Mouse (Mus musculus): ENCODE measurements around the gene 4930469K13Rik. TPM values are rescaled to one million over a fixed set of nuclear protein-coding genes. Genes with fewer than 3 reads are reported as not detected.

Gene 4930469K13Rik
- polyA plus RNA-seq, 1 experiment from 2014 or later: not detected

GRCm38 (mm10) chr11:34058960-34059359, 39.4 kb downstream of the 4930469K13Rik start:
- H3K27me3 ChIP-seq (replicated peaks; ENCODE audit: insufficient read depth, low read length): no peaks in the 10 kb centered on the region
- H3K27ac ChIP-seq (ENCODE audit: low read length): no peak overlapping the region
- no peak overlapping the region for H3K9ac ChIP-seq (replicated peaks; ENCODE audit: low read depth)
- 85% methylated on average over 6 of the region's 6 CpGs for WGBS
- H3K4me2 ChIP-seq (replicated peaks; ENCODE audit: low read depth, low read length): no peak overlapping the region
- no peaks in the 10 kb centered on the region for H3K36me3 ChIP-seq (ENCODE audit: insufficient read depth, low read length)
- no peak overlapping the region for H3K4me3 ChIP-seq (ENCODE audit: low read depth, low read length)
- TF ChIP-seq EP300 (IDR thresholded peaks at IDR 0.05) (no peak), CTCF (IDR thresholded peaks at IDR 0.05) (no peak)
- no peaks in the 10 kb centered on the region for H3K9me3 ChIP-seq (ENCODE audit: low read length)
- DNase-seq (ENCODE audit: low spot score): no peak
- H3K4me1 ChIP-seq (ENCODE audit: insufficient read depth, low read depth, low read length): no peaks in the 10 kb centered on the region
- no peak for ATAC-seq

GRCm38 (mm10) chr11:34058332-34058731, 40.0 kb downstream of the 4930469K13Rik start:
- DNase-seq (ENCODE audit: low spot score) (no peak), ATAC-seq (no peak)
- Histone ChIP-seq H3K9me3 (ENCODE audit: low read length) (no peaks in the 10 kb centered on the region), H3K4me2 (replicated peaks; ENCODE audit: low read depth, low read length) (no peak overlapping the region), H3K27ac (ENCODE audit: low read length) (no peak overlapping the region), H3K9ac (replicated peaks; ENCODE audit: low read depth) (no peak overlapping the region), H3K4me3 (ENCODE audit: low read depth, low read length) (no peak overlapping the region), H3K27me3 (replicated peaks; ENCODE audit: insufficient read depth, low read length) (no peaks in the 10 kb centered on the region), H3K4me1 (ENCODE audit: insufficient read depth, low read depth, low read length) (no peaks in the 10 kb centered on the region), H3K36me3 (ENCODE audit: insufficient read depth, low read length) (no peaks in the 10 kb centered on the region)
- TF ChIP-seq CTCF (IDR thresholded peaks at IDR 0.05): no peak
- no peak for TF ChIP-seq EP300 (IDR thresholded peaks at IDR 0.05)

- WGBS: 75% methylated on average over 1 of the region's 1 CpGs
- Histone ChIP-seq H3K4me2 (replicated peaks; ENCODE audit: low read depth, low read length) (no peak overlapping the region), H3K9ac (replicated peaks; ENCODE audit: low read depth) (no peak overlapping the region), H3K9me3 (ENCODE audit: low read length) (no peaks in the 10 kb centered on the region), H3K4me1 (ENCODE audit: insufficient read depth, low read depth, low read length) (no peaks in the 10 kb centered on the region), H3K36me3 (ENCODE audit: insufficient read depth, low read length) (no peaks in the 10 kb centered on the region), H3K4me3 (ENCODE audit: low read depth, low read length) (no peak overlapping the region), H3K27ac (ENCODE audit: low read length) (no peak overlapping the region), H3K27me3 (replicated peaks; ENCODE audit: insufficient read depth, low read length) (no peaks in the 10 kb centered on the region)
- TF ChIP-seq EP300 (IDR thresholded peaks at IDR 0.05) (no peak), CTCF (IDR thresholded peaks at IDR 0.05) (no peak)
- DNase-seq (ENCODE audit: low spot score) (no peak), ATAC-seq (no peak)
Observed at GRCm38 (mm10) chr11:34056715-34057114, 41.6 kb downstream of the 4930469K13Rik start.

DNA sequence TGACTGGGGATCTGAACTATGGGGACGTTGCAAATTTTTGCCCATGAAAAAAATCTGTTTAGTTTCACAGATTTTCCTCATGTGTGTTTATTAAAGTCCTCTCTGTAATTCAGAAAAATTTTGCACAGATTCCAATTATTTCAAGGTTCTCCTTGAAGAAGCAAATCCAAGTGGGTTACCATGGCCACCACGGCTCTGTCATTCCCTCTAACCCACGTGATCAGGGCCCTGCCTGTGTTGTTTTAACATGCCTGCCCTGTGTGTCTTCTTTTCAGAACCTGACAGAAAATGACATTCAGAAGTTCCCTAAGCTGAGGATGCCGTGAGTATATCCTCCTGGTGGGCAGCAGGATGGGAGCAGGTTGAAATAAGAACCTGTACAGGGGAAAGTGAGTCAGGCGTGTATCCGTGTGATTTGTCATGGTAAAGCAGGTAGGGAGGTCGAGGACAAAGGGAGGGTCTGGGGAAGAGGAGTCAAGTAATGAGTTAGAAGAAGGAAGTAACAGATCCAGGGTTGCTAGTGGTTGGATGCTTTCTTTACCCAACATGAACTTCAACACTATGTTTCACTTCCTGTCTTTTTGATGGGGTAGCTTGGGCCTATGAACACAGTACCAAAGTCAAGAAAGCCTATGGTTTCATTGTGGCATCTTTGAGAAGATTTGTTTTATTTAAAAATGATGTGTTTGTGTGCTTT, 44.2 kb downstream of the 4930469K13Rik start:
- no peaks in the 10 kb centered on the region for H3K9me3 ChIP-seq (ENCODE audit: low read length)
- H3K4me2 ChIP-seq (replicated peaks; ENCODE audit: low read depth, low read length): no peak overlapping the region
- no peak overlapping the region for H3K27ac ChIP-seq (ENCODE audit: low read length)
- no peak overlapping the region for H3K4me3 ChIP-seq (ENCODE audit: low read depth, low read length)
- DNase-seq (ENCODE audit: low spot score): no peak
- no peak overlapping the region for H3K9ac ChIP-seq (replicated peaks; ENCODE audit: low read depth)
- TF ChIP-seq EP300 (IDR thresholded peaks at IDR 0.05) (no peak), CTCF (IDR thresholded peaks at IDR 0.05) (no peak)
- H3K27me3 ChIP-seq (replicated peaks; ENCODE audit: insufficient read depth, low read length): no peaks in the 10 kb centered on the region
- no peaks in the 10 kb centered on the region for H3K4me1 ChIP-seq (ENCODE audit: insufficient read depth, low read depth, low read length)
- 67% methylated on average over 7 of the region's 7 CpGs for WGBS
- H3K36me3 ChIP-seq (ENCODE audit: insufficient read depth, low read length): no peaks in the 10 kb centered on the region
- ATAC-seq: no peak

DNA sequence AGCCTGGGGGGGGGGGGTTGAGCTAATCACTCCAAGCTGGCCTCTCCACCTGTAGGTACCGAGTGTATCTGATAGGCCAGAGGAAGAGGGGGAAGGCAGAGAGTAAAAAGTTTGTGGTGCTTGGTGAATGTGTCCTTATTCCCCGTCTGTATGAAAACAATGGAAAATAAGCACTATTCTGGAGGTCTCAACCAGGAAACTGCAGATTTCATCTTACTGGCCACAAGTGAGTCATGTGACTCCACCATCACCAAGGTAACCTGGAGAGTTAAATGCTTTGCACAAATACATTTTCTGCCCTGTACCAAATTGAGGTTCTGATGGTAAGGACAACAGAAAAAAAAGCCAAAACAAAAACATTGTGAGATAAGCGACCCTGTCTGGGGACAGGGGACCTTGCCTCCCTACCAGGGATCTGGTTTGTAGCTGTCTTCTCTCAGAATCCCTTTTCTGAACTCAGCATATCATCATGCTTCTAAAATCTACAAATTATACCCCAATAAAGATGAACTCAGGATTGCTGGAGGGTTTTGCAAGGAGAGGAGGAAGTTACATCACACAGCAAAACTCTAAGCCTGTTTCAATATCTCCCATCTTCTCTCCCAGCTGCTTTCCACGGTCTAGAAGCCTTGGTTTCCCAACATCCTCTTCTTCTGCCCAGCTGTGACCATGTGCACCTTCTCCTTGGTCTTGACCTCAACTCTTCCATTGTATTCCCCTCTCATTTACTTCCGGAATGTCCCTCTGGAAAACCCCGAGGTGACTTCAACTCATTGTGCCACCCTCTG, 45.1 kb downstream of the 4930469K13Rik start:
- Histone ChIP-seq H3K4me2 (replicated peaks; ENCODE audit: low read depth, low read length) (no peak overlapping the region), H3K27ac (ENCODE audit: low read length) (no peak overlapping the region), H3K27me3 (replicated peaks; ENCODE audit: insufficient read depth, low read length) (no peaks in the 10 kb centered on the region), H3K4me3 (ENCODE audit: low read depth, low read length) (no peak overlapping the region), H3K9me3 (ENCODE audit: low read length) (no peaks in the 10 kb centered on the region), H3K36me3 (ENCODE audit: insufficient read depth, low read length) (no peaks in the 10 kb centered on the region), H3K4me1 (ENCODE audit: insufficient read depth, low read depth, low read length) (no peaks in the 10 kb centered on the region), H3K9ac (replicated peaks; ENCODE audit: low read depth) (no peak overlapping the region)
- WGBS: 70% methylated on average over 6 of the region's 6 CpGs
- no peak for ATAC-seq
- peak; percentile 17 for DNase-seq (ENCODE audit: low spot score)
- TF ChIP-seq EP300 (IDR thresholded peaks at IDR 0.05) (no peak), CTCF (IDR thresholded peaks at IDR 0.05) (no peak)

- ATAC-seq: no peak
Observed at GRCm38 (mm10) chr11:34050643-34051042, 47.7 kb downstream of the 4930469K13Rik start.

More at GRCm38 (mm10) chr11:34050643-34051042, 47.7 kb downstream of the 4930469K13Rik start:
- no peaks in the 10 kb centered on the region for H3K9me3 ChIP-seq (ENCODE audit: low read length)
- H3K36me3 ChIP-seq (ENCODE audit: insufficient read depth, low read length): no peaks in the 10 kb centered on the region
- TF ChIP-seq CTCF (IDR thresholded peaks at IDR 0.05): no peak
- TF ChIP-seq EP300 (IDR thresholded peaks at IDR 0.05): no peak
- no peak for DNase-seq (ENCODE audit: low spot score)
- no peak overlapping the region for H3K9ac ChIP-seq (replicated peaks; ENCODE audit: low read depth)
- no peak overlapping the region for H3K4me3 ChIP-seq (ENCODE audit: low read depth, low read length)
- H3K4me2 ChIP-seq (replicated peaks; ENCODE audit: low read depth, low read length): no peak overlapping the region
- H3K4me1 ChIP-seq (ENCODE audit: insufficient read depth, low read depth, low read length): no peaks in the 10 kb centered on the region
- 58% methylated on average over 2 of the region's 2 CpGs for WGBS
- H3K27ac ChIP-seq (ENCODE audit: low read length): no peak overlapping the region
- H3K27me3 ChIP-seq (replicated peaks; ENCODE audit: insufficient read depth, low read length): no peaks in the 10 kb centered on the region
